Mouse (Mus musculus) olfactory bulb, adult 2 months (tissue): ENCODE measurements around the gene G6pc. TPM values are rescaled to one million over a fixed set of nuclear protein-coding genes. Genes with fewer than 3 reads are reported as not detected.

Experiments used
- H3K27ac ChIP-seq: fragments of 200-500 bp; 2 replicates; pipeline ENCODE4 v1.5.1; 2012; ENCODE audit warnings: low read depth, low read length; ENCODE audit not compliant: insufficient read depth
- H3K4me1 ChIP-seq: fragments of 200-500 bp; 2 replicates; pipeline ENCODE4 v1.6.1; 2012; ENCODE audit warnings: low read length; ENCODE audit not compliant: control insufficient read depth, insufficient read depth
- H3K4me3 ChIP-seq: fragments of 200-500 bp; 2 replicates; pipeline ENCODE4 v1.5.1; 2012; ENCODE audit warnings: mild to moderate bottlenecking, low read depth, low read length, moderate library complexity; ENCODE audit not compliant: insufficient read depth
- CTCF ChIP-seq: fragments of 200-500 bp; IDR thresholded peaks from 2 replicates; pipeline ENCODE4 v1.5.1; 2012; ENCODE audit warnings: low read depth, mild to moderate bottlenecking, low read length, moderate library complexity; ENCODE audit not compliant: insufficient read depth
- POLR2A ChIP-seq: fragments of 200-500 bp; IDR thresholded peaks from 2 replicates; pipeline ENCODE4 v1.6.1; 2012; ENCODE audit warnings: mild to moderate bottlenecking, low read depth, low read length, moderate library complexity; ENCODE audit not compliant: insufficient read depth
- WGBS: fragments of 180-500 bp; shearing (Covaris S2); methylation state at CpG from one replicate; pipeline ENCODE4 v1.1.7; 2018; 5-methylcytosine and 5-hydroxymethylcytosine counted together
- polyA plus RNA-seq: library from polyadenylated mRNA; stranded (reverse); fragments of >200 nt; gene quantifications from 2 replicates; pipeline ENCODE4 v1.2.4, GENCODE M21; 2012; ENCODE audit warnings: low replicate concordance; ENCODE audit not compliant: missing spikeins, insufficient read depth, insufficient read length

G6pc gene
- polyA plus RNA-seq, 1 experiment, result not detected

DNA sequence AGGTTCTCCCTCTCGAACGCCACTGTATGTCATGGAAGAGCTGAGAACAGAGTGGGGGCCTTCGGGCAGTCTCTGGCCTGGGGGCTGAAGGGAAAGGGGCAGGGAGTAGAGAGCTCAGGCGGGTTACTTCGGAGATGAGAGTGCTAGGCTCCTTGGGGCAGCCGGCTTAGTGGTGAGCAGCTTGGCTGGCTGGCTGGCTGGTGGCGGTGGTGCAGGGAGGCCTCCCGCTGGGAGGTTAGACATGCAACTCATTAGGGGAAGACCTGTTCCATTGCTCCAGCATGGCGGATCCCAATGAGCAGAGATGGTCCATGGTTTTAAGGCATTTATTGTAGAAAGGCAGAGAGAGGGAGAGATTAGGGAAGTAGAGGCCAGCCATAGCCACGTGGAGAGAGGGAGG lies 33.3 kb upstream of the G6pc start:
- H3K27ac ChIP-seq, result no peak overlapping the region
- H3K4me1 ChIP-seq, result peaks cover 7% of the 10 kb centered on the region
- TF ChIP-seq POLR2A (no peak), CTCF (no peak)
- no peak overlapping the region for H3K4me3 ChIP-seq
- WGBS, result 46% methylated on average over 10 of the region's 10 CpGs

DNA sequence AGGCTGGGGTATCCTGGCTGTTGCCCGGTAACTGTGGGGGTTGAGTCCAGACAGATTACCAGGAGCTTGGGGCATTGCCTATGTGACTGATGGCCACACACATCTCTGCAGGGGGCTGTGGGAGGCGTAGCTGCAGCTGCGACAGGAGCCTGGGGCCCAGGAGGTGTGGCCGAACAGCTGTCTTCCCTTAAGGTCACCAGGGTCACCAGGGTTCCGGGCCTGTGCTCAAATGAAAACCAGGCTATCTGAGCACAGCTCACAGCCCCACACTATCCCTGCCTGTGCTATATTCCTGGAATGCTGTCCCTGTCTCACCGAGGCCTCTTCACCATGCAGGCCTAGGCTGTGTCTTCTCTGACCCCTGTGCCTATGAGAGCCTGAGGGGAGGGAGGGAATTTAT lies 32.8 kb upstream of the G6pc start:
- H3K27ac ChIP-seq, result no peak overlapping the region
- peaks cover 5% of the 10 kb centered on the region for H3K4me1 ChIP-seq
- 42% methylated on average over 6 of the region's 6 CpGs for WGBS
- TF ChIP-seq POLR2A (no peak), CTCF (no peak)
- H3K4me3 ChIP-seq, result no peak overlapping the region

DNA sequence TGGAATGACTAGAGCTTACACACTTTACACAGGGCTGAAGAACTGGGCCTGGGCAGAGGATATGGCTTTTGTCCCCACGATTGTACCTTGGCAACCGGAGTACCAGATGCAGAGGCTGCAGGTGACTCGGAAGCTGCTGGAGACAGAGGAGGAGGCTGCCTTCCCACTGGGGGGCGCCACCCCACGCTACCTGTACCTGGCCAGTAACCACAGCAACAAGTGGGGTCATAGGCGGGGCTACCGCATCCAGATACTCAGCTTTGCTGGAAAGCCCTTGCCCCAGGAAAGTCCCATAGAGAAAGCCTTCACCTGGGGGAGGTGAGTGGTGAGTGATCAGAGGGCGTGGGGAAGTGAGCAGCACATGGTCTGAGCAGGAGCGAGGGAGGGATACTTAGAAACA lies 31.7 kb upstream of the G6pc start:
- H3K4me3 ChIP-seq, result no peak overlapping the region
- TF ChIP-seq CTCF (no peak), POLR2A (no peak)
- no peak overlapping the region for H3K27ac ChIP-seq
- H3K4me1 ChIP-seq, result peaks cover 5% of the 10 kb centered on the region
- whole genome bisulfite sequencing, result 81% methylated on average over 9 of the region's 9 CpGs

DNA sequence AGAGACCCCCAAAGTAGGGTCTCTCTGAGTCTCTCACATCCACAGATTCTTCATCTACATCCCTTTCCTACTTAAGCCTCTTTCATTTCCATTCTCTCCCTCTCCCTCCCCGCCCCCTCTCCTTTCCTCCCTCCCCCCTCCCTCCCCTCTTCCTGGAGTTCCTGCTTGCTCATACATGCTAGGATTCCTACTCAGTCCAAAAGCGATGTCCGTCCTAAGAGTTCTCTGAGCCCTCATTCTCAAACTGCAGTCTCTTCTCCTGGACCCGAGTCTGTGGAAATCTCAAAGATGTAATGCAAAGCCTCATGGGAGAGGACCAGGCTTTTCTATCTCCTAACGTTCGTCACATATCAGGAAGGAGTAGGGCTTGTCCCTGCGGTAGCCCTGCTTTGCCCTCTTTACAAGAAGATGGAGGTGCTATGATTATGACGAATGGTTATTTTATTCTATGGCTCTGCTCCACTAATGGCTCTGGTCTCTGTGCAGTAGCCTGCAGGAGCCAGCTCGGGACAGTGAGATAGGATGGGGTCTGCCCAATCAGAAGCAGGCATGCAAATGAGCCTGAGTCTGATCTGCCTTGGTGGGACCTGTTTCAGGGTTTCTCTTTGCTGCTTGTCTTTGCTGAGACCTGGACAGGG lies 29.1 kb upstream of the G6pc start:
- TF ChIP-seq POLR2A (no peak), CTCF (no peak)
- H3K27ac ChIP-seq, result no peak overlapping the region
- 0% methylated on average over 9 of the region's 9 CpGs for WGBS
- H3K4me3 ChIP-seq, result peak overlapping the region; percentile 1; the same call in 1 of the 2 replicates
- H3K4me1 ChIP-seq, result peaks cover 5% of the 10 kb centered on the region

DNA sequence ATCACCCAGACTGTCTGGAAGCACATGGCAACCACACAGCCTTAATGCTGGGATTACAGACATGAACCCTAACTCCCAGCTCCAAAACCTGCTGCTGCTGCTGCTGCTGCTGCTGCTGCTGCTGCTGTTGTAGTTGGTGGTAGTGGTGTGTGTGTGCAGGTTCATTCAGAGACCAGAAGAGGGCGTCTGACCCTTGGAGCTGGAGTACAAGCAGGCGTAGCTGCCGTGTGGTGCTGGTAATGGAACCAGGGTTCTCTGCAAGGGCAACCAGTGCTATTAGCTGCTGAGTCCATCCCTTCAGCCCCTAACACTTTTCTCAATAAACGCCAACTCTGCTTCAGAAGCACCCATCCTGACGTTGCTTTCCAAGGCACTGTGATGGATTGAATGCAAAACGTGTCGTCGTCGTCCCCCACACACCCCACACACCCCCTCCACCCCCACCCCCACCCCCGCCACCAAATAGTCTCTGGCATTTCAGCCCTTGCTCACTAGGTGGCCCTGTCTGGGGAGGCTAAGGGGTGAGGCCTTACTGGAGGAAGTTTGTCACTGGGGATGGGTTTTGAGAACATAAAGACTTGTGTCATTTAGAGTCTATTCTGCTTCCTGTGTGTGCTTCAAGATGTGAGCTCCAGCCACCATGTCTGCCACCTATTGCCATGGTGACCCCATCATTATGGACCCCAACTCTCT lies 20.1 kb upstream of the G6pc start:
- TF ChIP-seq CTCF (no peak), POLR2A (no peak)

DNA sequence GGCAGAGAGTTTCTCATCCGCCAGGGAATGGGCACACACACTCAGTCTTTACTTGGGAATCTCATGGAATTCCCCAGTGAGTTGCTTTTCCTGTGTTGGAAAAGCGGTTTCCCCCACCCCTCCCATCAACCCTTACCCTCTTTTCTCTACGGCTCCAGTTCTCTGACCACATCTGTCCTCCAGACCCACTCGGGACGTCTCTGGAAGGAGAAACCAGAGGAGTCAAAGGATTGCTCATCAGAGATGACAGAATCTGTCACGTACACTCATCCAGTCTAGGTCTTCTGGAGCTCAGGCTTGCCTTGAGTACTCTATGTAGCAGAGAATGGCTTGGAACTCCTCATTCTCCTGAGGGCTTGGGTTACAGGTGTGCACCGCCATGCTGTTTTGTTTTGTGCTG lies 18.6 kb upstream of the G6pc start:
- no peak overlapping the region for H3K27ac ChIP-seq
- WGBS, result 76% methylated on average over 7 of the region's 7 CpGs
- no peaks in the 10 kb centered on the region for H3K4me1 ChIP-seq
- TF ChIP-seq CTCF (no peak), POLR2A (no peak)
- H3K4me3 ChIP-seq, result no peak overlapping the region

More for the DNA sequence above, 20.1 kb upstream of the G6pc start:
- 78% methylated on average over 10 of the region's 10 CpGs for WGBS
- Histone ChIP-seq H3K27ac (no peak overlapping the region), H3K4me1 (no peaks in the 10 kb centered on the region), H3K4me3 (no peak overlapping the region)

DNA sequence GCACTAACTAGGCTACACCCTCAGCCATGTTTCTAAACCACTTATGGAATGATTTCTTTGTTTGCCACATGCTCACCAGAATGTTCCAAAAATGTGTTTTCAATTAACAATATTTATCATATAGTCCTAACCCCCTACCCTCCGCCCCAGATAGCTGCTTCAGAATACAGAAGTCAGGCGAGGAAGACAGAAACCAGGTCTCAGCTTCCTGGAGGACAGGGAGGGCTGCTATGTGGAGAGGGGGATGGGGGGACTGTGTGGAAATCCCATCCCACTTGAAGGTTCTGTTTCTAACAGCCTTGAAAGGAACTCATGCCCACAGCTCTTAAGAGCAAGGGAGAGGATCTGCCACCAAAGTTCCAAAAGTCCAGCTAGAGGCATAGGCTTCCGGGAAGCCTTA lies 18.1 kb upstream of the G6pc start:
- WGBS, result 95% methylated on average over 3 of the region's 3 CpGs
- Histone ChIP-seq H3K4me3 (no peak overlapping the region), H3K4me1 (no peaks in the 10 kb centered on the region), H3K27ac (no peak overlapping the region)
- TF ChIP-seq CTCF (no peak), POLR2A (no peak)

DNA sequence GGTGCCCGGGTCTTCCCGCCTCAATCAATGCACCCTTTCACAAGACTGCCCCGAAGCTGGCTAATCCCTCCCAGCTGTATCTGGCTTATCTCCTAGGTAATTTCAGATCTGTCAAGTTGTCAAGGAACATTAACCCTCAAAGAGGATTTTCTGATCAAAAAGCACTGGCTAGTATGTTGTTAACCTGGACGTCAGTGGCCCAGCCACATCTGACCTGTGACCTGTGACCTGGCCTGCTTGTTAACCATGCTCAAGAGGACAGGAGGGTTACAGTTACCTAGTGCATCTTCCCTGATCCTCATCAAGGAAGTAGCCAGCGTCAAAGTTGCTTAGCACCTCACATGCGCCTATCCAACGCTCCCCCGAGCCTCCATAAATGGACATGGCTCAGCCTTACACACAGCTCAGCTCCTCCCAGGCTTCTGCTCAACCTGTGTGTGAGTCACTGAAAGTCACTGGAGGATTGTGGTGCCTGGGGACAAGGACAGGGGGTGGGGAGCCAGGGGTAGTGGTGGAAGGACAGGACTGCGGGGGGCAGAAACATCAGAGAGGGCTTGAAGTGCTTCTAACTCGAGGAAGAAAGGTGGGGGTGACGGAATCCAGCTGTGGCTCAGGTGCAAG lies 16.2 kb upstream of the G6pc start:
- no peak for TF ChIP-seq CTCF
- TF ChIP-seq POLR2A, result no peak
- H3K27ac ChIP-seq, result no peak overlapping the region
- no peaks in the 10 kb centered on the region for H3K4me1 ChIP-seq
- 69% methylated on average over 11 of the region's 11 CpGs for WGBS
- no peak overlapping the region for H3K4me3 ChIP-seq

DNA sequence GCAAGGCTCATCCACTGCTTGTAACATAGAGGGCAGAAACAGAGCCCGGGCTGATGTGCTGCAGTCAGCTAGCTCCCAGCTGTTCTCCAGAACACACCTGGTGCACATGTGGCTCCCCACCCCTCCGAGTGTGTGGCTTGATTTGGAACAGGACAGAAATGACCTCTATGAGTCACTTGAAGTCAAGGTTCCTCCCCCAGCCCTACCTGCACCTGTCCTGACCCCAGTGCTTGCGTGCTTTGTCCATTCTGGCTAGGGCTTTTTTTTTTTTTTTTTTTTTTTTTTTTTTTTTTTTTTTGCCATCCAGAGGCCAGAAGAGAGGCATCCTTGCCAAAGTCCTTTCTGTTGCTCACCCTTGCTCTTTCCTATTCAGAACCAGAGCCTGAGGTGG lies 15.6 kb upstream of the G6pc start:
- 77% methylated on average over 3 of the region's 3 CpGs for WGBS
- TF ChIP-seq POLR2A (no peak), CTCF (no peak)
- Histone ChIP-seq H3K27ac (no peak overlapping the region), H3K4me3 (no peak overlapping the region), H3K4me1 (no peaks in the 10 kb centered on the region)

DNA sequence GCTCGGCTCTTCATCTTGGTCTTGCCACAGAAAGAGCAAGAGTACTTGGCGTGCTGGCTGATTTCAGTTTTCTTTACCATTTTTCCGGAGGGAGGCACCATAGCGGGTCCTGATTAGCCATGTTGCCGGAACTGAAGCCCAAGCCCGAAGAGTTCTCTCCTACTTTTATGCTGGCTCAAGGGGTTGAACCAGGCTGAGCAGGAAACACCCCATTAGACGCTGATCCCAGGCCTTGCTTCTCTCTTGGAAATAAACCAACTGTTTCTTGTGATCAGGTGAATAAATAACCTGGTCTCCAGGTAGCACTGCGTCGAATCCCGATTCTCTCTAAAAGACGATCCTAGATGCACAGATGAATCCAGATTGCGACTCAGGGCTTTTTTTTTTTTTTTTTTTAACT lies 13.9 kb upstream of the G6pc start:
- WGBS, result 89% methylated on average over 12 of the region's 12 CpGs
- no peaks in the 10 kb centered on the region for H3K4me1 ChIP-seq
- TF ChIP-seq POLR2A (no peak), CTCF (no peak)
- no peak overlapping the region for H3K4me3 ChIP-seq
- no peak overlapping the region for H3K27ac ChIP-seq
